Mouse (Mus musculus) midbrain, embryonic 12.5 days (tissue): ENCODE results near the gene Herc6. TPM values are rescaled to one million over a fixed set of nuclear protein-coding genes. Genes with fewer than 3 reads are reported as not detected.

Experiments used
- ATAC-seq: fragments of 200-750 bp; cut with Nextera tagmentation; 2 replicates; pipeline ENCODE4 v1.8.0; 2017; ENCODE audit warnings: low read depth, moderate TSS enrichment, moderate library complexity; ENCODE audit not compliant: low FRiP score
- H3K27ac ChIP-seq: fragments of 300-500 bp; sonication (generic); replicated peaks from 2 replicates; pipeline ENCODE4 v1.5.1; 2016; ENCODE audit warnings: mild to moderate bottlenecking
- H3K27me3 ChIP-seq: fragments of 300-500 bp; sonication (generic); 2 replicates; pipeline ENCODE4 v1.6.1; 2016; ENCODE audit warnings: mild to moderate bottlenecking
- H3K36me3 ChIP-seq: fragments of 300-500 bp; sonication (generic); 2 replicates; pipeline ENCODE4 v1.6.1; 2016
- H3K4me1 ChIP-seq: fragments of 300-500 bp; sonication (generic); 2 replicates; pipeline ENCODE4 v1.6.1; 2016
- H3K4me2 ChIP-seq: fragments of 300-500 bp; sonication (generic); replicated peaks from 2 replicates; pipeline ENCODE4 v1.6.1; 2016; ENCODE audit warnings: mild to moderate bottlenecking, moderate library complexity
- H3K4me3 ChIP-seq: fragments of 300-500 bp; sonication (generic); 2 replicates; pipeline ENCODE4 v1.5.1; 2016; ENCODE audit warnings: mild to moderate bottlenecking
- H3K9ac ChIP-seq: fragments of 300-500 bp; sonication (generic); replicated peaks from 2 replicates; pipeline ENCODE4 v1.6.1; 2016; ENCODE audit warnings: mild to moderate bottlenecking, moderate library complexity
- H3K9me3 ChIP-seq: fragments of 300-500 bp; sonication (generic); 2 replicates; pipeline ENCODE4 v1.6.1; 2016; ENCODE audit warnings: mild to moderate bottlenecking
- WGBS: fragments of 180-500 bp; shearing (Covaris S2); methylation state at CpG from one replicate; pipeline ENCODE4 v1.1.7; 2016; 5-methylcytosine and 5-hydroxymethylcytosine counted together
- polyA plus RNA-seq: library from polyadenylated mRNA; unstranded; fragments of >200 nt; fragmentation: Nextera tagmentation; extraction: Ambion mirVana; gene quantifications from 2 replicates; pipeline ENCODE4 v1.2.1, GENCODE M21; 2016

Herc6 gene
- polyA plus RNA-seq, 1 experiment from 2014 or later = 1.5 TPM

DNA sequence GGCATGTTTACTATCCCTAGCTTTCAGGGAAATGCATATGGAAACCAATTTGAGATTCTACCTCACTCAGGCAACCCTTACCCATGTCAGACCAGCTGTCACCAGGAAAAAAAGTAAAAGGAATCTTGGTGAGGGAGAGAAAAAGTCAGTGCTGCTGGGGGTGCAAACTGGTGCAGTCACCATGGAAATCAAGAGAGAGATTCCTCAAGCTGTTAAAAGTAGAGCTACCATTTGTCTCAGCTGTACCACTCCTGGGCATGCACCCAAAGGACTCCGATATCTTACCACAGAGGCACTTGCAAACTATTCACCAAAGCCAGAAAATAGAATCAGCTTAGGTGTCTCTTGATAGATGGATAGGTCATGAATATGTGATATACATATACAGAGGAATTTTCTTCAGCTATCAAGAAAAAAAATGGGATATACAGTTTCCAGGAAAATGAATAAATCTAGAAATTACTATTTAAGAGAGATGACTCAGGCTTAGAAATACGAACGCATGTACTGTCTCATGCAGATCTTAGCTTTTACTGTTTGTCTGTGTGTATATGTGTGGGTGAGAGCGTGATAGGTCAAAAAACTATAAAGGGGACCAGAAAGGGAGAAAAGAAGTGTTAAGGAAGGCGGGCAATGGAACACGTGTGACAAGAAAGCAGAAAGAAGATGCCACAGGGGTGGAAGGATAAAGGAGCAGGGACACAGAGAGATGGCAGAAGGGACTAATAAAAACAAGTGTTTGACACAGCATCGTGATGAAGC lies 24.9 kb downstream of the Herc6 start:
- Histone ChIP-seq H3K4me2 (no peak overlapping the region), H3K9ac (no peak overlapping the region), H3K27ac (no peak overlapping the region), H3K27me3 (no peaks in the 10 kb centered on the region), H3K36me3 (no peaks in the 10 kb centered on the region), H3K4me1 (no peaks in the 10 kb centered on the region), H3K9me3 (no peaks in the 10 kb centered on the region), H3K4me3 (no peak overlapping the region)
- WGBS = 93% methylated on average over 7 of the region's 7 CpGs
- no peak for ATAC-seq

GRCm38 (mm10) chr6:57607999-57608398 lies 27.2 kb downstream of the Herc6 start:
- WGBS = 85% methylated on average over 2 of the region's 2 CpGs
- H3K9ac ChIP-seq = no peak overlapping the region
- no peaks in the 10 kb centered on the region for H3K27me3 ChIP-seq
- H3K4me1 ChIP-seq = no peaks in the 10 kb centered on the region
- H3K4me3 ChIP-seq = no peak overlapping the region
- no peak for ATAC-seq
- H3K4me2 ChIP-seq = no peak overlapping the region
- no peaks in the 10 kb centered on the region for H3K36me3 ChIP-seq
- no peak overlapping the region for H3K27ac ChIP-seq
- no peaks in the 10 kb centered on the region for H3K9me3 ChIP-seq

DNA sequence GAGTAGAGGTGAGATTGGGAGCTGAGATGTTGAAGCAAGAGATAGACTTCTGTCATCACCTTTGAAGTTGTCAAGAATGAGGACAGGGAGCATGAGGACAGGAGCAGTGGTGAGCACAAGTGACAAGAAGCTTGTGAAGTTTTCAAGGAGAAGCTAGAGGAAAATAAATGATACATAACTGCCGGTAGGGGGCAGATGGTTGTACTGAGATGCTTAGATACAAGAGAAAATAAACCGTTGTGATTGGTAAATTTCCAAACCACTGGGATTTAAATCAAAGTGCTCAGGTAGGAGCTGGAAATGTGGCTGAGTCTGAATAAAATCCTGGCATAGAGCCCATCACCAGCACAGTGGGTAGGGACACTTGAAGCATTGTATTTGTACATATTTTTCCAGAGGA lies 28.8 kb downstream of the Herc6 start:
- Histone ChIP-seq H3K27me3 (no peaks in the 10 kb centered on the region), H3K9ac (no peak overlapping the region), H3K4me2 (no peak overlapping the region), H3K4me3 (no peak overlapping the region), H3K27ac (no peak overlapping the region), H3K36me3 (no peaks in the 10 kb centered on the region), H3K9me3 (no peaks in the 10 kb centered on the region), H3K4me1 (no peaks in the 10 kb centered on the region)
- 60% methylated on average over 2 of the region's 2 CpGs for WGBS
- ATAC-seq = no peak

DNA sequence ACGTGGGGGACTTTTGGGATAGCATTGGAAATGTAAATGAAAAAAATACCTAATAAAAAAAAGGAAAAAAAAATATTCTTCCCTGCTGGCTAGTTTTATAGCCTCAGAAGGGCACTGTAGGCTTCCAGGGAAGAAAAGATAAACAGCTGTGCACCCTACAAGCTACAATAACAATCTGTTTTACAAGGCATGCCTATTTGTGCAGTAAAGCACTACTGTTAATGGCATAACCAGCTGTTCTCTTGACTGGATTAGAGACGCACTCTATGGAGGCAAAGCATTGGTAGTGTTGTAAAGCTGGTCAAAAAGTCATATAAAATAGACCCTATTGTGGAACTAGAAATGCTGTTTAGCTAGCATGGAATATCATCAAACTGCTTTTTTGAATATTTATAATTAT lies 35.0 kb downstream of the Herc6 start:
- Histone ChIP-seq H3K4me2 (no peak overlapping the region), H3K4me1 (no peaks in the 10 kb centered on the region), H3K27ac (no peak overlapping the region), H3K27me3 (no peaks in the 10 kb centered on the region), H3K9ac (no peak overlapping the region), H3K4me3 (no peak overlapping the region), H3K9me3 (no peaks in the 10 kb centered on the region), H3K36me3 (no peaks in the 10 kb centered on the region)
- 88% methylated on average over 2 of the region's 2 CpGs for WGBS
- no peak for ATAC-seq

GRCm38 (mm10) chr6:57639531-57639930 lies 58.7 kb downstream of the Herc6 start:
- Histone ChIP-seq H3K4me3 (no peak overlapping the region), H3K4me2 (no peak overlapping the region), H3K4me1 (no peaks in the 10 kb centered on the region), H3K27ac (no peak overlapping the region), H3K36me3 (no peaks in the 10 kb centered on the region), H3K9ac (no peak overlapping the region), H3K27me3 (no peaks in the 10 kb centered on the region), H3K9me3 (no peaks in the 10 kb centered on the region)
- 40% methylated on average over 1 of the region's 1 CpGs for WGBS
- no peak for ATAC-seq

DNA sequence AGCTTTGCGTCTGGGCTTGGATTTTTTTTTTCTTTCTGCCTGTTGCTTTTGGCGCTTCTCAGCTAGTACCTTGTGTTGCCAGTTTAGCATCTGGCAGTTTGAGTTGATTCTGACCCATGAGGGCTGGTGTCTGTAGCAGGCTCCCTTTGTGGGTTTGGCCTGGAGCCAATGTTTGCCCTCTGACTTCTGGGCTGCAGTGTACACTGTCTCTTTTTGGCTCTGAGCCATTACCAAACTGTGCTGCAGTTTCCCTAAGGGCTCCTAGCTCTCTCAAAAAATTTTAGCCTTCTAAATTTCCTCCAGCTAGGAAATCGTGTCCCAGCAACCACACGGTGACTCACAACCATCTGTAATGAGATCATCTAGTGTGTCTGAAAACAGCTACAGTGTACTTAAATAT lies 61.0 kb downstream of the Herc6 start:
- no peaks in the 10 kb centered on the region for H3K9me3 ChIP-seq
- H3K27ac ChIP-seq = no peak overlapping the region
- H3K4me3 ChIP-seq = no peak overlapping the region
- no peak overlapping the region for H3K9ac ChIP-seq
- H3K27me3 ChIP-seq = no peaks in the 10 kb centered on the region
- H3K36me3 ChIP-seq = no peaks in the 10 kb centered on the region
- no peaks in the 10 kb centered on the region for H3K4me1 ChIP-seq
- H3K4me2 ChIP-seq = no peak overlapping the region
- peak; percentile 85 for ATAC-seq
- WGBS = 67% methylated on average over 4 of the region's 4 CpGs

DNA sequence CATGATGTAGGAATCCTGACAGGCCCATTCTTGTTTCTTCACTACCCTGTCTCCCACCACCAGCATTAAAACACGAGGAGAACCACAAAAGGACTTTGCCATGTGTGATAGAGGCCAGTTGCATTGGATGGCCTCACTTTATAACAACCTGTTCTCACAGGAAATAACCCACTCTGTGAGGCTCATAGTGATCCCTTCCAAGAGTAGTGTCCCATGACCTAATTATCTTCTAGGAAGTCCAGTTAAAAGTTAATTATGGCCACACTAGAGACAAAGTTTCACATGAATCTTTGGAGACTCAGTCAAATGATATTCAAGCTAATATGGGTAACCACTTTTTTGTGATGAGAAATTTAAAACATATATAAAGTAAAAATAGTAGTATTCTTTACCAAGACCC lies 66.5 kb downstream of the Herc6 start:
- no peak overlapping the region for H3K4me2 ChIP-seq
- no peak for ATAC-seq
- H3K36me3 ChIP-seq = no peaks in the 10 kb centered on the region
- no peak overlapping the region for H3K4me3 ChIP-seq
- no peaks in the 10 kb centered on the region for H3K4me1 ChIP-seq
- no peak overlapping the region for H3K27ac ChIP-seq
- no peak overlapping the region for H3K9ac ChIP-seq
- H3K9me3 ChIP-seq = no peaks in the 10 kb centered on the region
- no peaks in the 10 kb centered on the region for H3K27me3 ChIP-seq
- 74% methylated on average over 1 of the region's 1 CpGs for WGBS

GRCm38 (mm10) chr6:57661295-57661694 lies 80.5 kb downstream of the Herc6 start:
- H3K27me3 ChIP-seq = no peaks in the 10 kb centered on the region
- no peak overlapping the region for H3K4me3 ChIP-seq
- no peak for ATAC-seq
- H3K4me1 ChIP-seq = no peaks in the 10 kb centered on the region
- H3K27ac ChIP-seq = no peak overlapping the region
- WGBS = 89% methylated on average over 4 of the region's 4 CpGs
- no peak overlapping the region for H3K4me2 ChIP-seq
- no peak overlapping the region for H3K9ac ChIP-seq
- no peaks in the 10 kb centered on the region for H3K36me3 ChIP-seq
- no peaks in the 10 kb centered on the region for H3K9me3 ChIP-seq

- Histone ChIP-seq H3K9me3 (no peaks in the 10 kb centered on the region), H3K36me3 (peaks cover 21% of the 10 kb centered on the region), H3K4me1 (no peaks in the 10 kb centered on the region), H3K27ac (no peak overlapping the region), H3K4me2 (no peak overlapping the region), H3K27me3 (no peaks in the 10 kb centered on the region), H3K9ac (no peak overlapping the region), H3K4me3 (no peak overlapping the region)
- ATAC-seq = no peak
- 97% methylated on average over 1 of the region's 1 CpGs for WGBS
Observed at GRCm38 (mm10) chr6:57684156-57684555, 103.4 kb downstream of the Herc6 start.

GRCm38 (mm10) chr6:57691467-57692261 lies 110.9 kb downstream of the Herc6 start, which contains the start of gene Pyurf:
Pyurf (minus strand) TSS chr6:57692078.
- H3K4me3 ChIP-seq = peak within 1 kb of the TSS; percentile 75
- H3K27me3 ChIP-seq = no peaks in the 10 kb centered on the region
- peaks cover 25% of the 10 kb centered on the region for H3K36me3 ChIP-seq
- WGBS = 1% methylated on average over 49 of the region's 52 CpGs
- no peaks in the 10 kb centered on the region for H3K4me1 ChIP-seq
- ATAC-seq = peak; percentile 98
- no peaks in the 10 kb centered on the region for H3K9me3 ChIP-seq
- H3K4me2 ChIP-seq = peak within 1 kb of the TSS; percentile 61
- H3K27ac ChIP-seq = peak within 1 kb of the TSS; percentile 91
- H3K9ac ChIP-seq = peak within 1 kb of the TSS; percentile 63

DNA sequence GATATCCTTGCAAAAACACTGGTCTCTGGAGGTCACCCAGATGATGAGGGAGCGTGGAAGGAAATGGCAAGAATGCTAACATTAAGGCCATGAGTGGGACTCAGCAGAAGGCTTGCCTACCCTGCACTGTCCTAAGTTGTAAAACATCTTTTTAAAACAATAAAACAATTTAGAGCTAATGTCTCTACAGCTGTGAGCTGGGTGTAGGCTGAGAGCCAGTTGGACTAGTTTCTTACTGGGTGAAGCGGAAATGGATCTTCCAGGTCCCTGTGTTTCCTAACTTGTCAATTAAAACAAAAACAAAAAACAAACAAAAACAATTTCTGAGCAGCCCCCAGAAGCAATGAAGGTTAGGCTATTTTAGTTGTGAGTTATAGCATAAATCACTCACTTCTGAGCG lies 112.3 kb downstream of the Herc6 start:
- Histone ChIP-seq H3K36me3 (peaks cover 13% of the 10 kb centered on the region), H3K4me3 (no peak overlapping the region), H3K4me2 (no peak overlapping the region), H3K9me3 (no peaks in the 10 kb centered on the region), H3K27ac (no peak overlapping the region), H3K9ac (no peak overlapping the region), H3K27me3 (no peaks in the 10 kb centered on the region), H3K4me1 (no peaks in the 10 kb centered on the region)
- no peak for ATAC-seq
- WGBS = 88% methylated on average over 3 of the region's 3 CpGs

GRCm38 (mm10) chr6:57701686-57702085 lies 120.9 kb downstream of the Herc6 start:
- H3K9ac ChIP-seq = peak overlapping the region; percentile 26
- peak overlapping the region; percentile 98 for H3K27ac ChIP-seq
- H3K9me3 ChIP-seq = no peaks in the 10 kb centered on the region
- ATAC-seq = no peak
- no peaks in the 10 kb centered on the region for H3K27me3 ChIP-seq
- H3K4me1 ChIP-seq = peaks cover 18% of the 10 kb centered on the region
- peak overlapping the region; percentile 70 for H3K4me3 ChIP-seq
- H3K4me2 ChIP-seq = peak overlapping the region; percentile 67
- H3K36me3 ChIP-seq = no peaks in the 10 kb centered on the region
- 50% methylated on average over 4 of the region's 4 CpGs for WGBS
